Mouse (Mus musculus): ENCODE data around the gene Tbkbp1.

Gene Tbkbp1

DNA sequence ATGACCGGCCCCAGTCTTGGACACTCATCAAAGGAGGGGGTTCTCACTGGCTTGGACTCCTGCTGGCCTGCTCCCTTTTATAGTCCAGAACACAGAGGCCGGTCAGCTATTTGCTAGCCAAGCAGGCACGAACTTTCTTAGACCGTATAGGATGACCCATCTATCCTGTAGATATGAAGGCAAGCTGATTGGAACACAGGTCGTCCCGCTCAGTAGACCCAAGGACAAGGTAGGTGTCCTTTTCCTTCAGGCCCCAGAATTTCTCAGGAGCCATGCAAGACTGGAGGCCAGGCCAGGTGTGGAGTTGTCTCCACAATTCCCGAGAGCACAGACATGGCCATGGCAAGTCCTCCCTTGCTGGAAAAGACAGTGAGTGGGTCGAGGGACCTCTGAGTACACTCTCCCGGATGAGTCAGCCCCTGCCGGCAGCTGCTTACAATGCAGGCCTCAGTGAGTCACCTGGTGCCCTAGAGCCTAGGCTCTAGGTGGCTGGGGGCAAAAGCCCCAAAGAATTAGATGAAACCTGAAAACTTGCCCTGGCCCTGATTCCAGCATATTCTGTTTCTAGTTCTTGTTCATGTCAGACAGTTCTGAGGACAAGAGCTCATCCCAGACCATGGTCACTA lies 1.5 kb upstream of the Tbkbp1 start:
- DNase-seq, result peak; percentile 46 to 66

DNA sequence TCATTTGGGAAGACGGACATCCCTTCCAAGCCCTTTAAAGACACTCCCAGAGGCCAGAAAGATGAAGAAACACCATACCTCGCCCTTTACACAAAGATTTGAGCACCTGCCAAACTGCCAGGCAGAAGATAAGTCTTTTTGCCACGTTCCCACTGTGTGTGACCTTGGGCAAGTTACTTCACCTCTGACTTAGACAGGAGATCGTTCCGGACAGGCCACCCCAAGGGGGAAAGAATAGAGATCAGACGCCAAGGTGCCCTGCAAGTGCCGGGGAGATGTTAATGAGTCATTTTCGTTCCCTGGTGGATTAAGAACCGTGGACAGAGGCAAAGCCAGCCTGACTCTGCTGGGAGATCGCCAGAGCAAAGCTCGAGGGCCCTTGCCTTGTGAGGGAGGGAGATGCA lies 730 bp upstream of the Tbkbp1 start:
- DNase-seq, result peak; percentile 65 to 72

DNA sequence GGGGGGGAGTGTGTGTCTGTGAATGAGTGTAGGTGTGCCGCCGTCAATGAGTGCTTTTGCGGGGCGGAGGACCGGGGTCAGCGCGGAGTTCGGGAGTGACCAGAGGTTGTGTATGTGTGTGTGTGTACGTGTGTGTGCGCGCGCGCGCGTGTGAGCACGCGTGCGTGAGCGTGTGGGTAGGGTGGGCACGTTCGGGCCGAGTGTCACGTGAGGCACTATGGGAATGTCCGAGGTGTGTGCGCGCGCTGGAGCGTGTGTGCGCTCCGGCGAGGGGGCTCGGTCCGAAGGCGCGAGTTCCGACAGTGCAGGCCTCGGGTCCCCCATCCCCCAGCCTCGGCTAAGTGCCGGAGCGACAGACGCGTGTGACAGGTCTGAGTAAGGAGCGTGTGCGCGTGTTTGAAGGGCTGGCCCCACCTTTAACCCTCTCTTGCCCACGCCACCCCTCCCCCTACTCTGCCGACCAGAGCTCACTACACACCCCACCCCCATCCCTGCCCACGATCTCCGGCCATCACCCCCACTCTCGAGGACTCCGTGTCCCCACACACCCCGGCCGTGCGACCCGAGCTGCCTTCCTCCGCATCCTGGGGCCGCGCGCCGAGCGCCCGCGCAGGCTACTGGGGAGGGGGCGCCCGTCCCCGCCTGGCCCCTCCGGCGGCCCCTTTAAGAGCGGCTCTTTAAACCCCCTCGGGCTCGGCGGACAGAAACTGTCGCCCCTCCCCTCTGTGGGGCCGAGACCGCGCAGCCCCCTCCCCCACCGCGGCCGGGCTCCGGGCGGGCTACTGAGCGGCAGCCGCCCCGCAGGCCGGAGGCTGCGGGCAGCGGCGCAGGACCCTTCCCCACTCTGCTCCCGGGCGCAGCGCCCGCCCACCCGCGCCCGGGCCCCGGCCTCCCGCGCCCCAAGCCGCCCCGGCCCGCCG lies 624 bp downstream of the Tbkbp1 start:
- DNase-seq, result peak; percentile 92 to 95

DNA sequence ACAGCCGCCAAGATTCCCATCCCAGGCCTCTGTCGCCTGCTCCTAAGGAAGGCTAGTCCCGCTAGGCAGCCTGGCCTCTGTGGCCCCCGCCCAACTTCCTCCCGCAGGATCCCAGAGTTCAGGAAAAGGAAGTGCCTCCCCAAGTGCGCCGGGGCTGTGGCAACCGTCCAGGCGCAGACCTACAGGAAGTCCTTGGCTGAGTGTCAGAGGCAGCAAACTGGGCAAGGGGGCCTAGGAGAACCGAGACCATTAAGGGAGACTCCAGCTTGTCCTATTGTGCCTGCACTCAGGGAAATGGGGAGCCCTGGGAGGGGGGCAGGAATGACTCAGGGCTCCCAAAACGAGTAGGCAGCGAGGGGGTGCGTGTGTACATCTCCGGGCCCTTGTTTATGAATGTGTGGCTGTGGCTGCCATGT lies 1.3 kb downstream of the Tbkbp1 start:
- peak; percentile 83 to 84 for DNase-seq

DNA sequence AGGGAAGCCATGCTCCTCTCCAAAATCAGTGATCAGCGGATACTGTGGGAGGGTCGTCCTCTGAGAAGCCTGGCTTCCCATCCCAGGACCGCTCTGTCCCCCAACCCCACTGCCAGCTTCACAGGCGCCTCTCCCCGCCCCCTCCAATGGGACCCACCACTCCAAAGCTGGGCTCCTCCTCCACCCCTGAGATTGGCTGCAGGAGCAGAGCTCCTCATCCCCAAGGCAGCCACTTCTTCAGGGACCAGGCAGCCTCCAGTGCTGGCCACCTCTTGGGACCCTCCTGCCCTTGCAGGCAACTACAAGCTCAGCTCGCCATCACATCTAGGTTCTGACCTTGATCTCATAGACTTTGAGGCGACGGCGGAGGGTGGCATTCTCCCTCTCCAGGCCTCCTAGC lies 2.3 kb downstream of the Tbkbp1 start:
- no peak for DNase-seq

DNA sequence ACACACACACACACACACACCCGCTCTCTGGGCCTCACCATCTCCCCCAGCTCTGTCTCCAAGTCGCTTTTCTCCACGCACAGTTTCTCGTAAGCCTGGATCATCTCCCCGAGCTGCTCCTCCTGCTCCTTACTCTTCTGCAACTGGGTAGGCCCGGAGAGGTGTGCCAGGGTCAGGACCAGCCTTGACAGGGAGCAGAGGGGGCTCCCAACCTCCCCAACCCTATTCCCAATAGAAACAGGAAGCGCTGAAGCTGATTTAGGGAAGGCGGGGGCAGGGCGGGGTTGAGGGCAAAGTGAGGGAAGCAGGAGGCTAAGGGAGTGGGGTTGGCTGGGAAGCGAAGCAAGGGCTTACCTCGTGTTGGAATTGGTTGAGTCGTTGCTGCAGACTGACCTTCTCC lies 2.7 kb downstream of the Tbkbp1 start:
- DNase-seq, result no peak

DNA sequence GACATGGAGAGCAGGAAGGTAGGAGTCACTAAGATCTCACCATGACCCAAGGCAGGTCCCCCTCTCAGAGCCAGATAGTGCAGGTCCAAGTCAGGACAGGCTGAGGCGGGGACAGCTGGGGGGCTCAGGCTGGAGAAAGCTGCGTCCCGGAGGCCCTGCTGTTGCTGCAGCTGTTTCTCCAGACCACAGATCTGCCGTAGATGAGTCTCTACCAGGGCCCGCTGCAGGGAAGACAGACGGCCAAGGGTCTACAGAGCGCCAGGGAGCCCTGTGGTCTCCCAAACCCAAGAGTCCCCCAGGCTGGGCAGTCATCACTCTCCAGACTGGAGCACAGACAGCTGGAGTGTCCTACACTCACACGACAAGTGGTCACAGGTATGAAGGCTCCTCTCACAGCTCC lies 4.0 kb downstream of the Tbkbp1 start:
- no peak for DNase-seq

DNA sequence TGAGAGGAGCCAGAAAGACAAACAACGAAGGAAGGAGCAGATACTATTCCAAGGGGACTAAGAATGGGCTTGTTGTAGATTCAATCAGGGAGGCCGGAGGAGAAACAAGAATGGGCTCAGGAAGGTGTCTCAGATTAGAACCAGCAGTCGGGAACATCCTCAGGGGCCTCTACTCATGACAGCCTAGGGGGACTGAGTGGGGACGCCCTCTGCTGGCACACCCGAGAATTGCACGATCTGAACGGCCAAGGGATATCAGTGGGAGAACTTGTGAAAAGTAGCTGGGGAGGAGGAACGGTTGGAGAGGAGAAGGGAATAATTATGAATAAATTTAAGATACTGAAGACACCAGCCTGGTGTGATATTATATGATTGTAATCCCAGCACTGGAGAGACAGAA lies 4.6 kb downstream of the Tbkbp1 start:
- DNase-seq, result peak; percentile 85 to 90

DNA sequence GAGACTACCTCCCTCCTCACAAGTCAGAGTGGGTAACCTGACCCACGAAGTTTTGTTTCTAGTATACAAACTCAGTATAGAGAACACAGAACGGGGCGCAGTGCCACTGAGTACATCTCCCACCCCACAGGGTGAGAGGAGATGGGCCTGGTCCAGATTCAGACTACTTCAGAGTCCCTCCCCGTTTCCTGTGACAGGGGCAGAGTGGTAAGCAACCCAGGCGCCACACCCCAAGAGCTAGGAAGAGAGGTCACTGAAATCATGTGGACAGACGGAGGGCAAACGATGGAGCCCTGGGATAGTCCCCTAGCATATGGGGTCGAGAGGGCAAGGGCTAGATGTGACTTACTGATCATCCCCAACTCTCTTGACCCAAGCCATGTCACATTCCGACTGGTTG lies 5.3 kb downstream of the Tbkbp1 start:
- no peak for DNase-seq

DNA sequence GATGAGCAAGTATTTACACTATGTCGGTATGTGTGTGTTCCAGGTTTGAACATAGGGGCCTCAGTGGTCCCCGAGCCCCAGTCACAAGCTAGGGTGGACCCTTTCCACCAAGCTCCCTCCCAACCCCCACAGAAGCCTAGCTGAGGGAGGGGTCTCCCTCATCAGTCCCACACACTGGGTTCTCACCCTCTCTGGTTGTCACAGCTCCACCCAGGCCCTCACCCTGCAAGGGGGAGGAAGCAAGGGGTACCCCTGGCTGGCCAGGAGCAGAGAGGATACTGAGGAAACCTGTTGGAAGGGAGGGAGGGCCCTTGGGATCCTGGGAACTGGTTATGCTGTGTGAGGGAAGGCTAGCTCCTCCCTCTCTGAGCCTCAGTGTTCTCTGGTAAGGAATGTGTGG lies 6.0 kb downstream of the Tbkbp1 start:
- DNase-seq, result no peak

DNA sequence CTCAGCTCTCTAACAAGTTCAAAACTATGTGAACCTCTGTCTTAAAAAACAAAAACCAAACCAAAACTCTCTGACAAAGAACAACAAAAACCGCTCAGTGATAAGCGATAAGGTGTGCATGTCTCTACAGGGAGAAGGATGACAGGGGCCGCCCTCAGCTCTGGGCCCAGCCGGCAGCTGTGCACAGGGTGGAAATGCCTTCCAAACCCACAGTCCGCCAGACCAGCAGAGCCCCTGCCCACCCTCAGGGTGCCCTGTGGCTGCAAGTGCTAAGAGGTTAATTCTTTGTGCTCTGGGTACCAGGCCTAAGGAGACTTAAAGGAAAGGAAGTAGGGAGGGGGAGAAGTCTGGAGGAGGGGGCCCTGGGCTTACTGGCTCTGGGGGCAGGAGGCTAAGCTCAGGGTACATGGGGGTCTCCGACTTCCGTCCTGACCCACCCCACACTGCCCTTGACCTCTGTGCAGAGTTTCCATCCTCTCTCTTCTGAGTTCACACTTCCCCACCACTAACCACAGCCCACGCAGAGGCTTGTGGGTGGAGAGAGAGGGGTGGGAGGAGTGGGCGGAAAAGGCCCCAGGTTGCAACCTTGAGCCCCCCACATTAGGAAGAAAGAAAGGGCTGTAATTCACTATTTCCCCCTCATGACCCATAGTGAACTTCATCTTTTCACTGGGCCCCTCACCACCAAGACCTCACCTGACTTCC lies 7.9 kb downstream of the Tbkbp1 start:
- DNase-seq, result no peak

DNA sequence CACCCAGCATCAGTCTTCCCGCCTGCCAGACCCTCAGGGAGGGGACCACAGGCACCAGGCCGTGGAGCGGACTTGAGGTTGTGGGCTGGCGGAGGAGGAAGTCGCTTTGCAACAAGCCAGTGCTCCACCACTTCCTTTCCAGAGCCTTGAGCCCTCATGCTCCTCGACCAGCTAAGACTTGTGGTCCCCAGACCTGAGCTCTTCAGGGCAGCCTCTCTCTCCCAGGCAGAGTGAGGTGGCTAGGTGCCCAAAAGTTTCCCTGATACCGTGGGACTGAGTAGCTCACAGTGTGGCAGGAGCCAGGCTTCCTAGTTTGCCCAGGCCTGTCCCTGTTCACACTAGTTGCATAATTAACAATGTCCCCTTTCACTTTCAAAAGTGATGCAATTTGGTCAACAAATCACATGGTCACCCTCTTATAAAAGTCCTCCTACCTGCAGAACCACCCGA lies 9.1 kb downstream of the Tbkbp1 start:
- DNase-seq, result no peak

DNA sequence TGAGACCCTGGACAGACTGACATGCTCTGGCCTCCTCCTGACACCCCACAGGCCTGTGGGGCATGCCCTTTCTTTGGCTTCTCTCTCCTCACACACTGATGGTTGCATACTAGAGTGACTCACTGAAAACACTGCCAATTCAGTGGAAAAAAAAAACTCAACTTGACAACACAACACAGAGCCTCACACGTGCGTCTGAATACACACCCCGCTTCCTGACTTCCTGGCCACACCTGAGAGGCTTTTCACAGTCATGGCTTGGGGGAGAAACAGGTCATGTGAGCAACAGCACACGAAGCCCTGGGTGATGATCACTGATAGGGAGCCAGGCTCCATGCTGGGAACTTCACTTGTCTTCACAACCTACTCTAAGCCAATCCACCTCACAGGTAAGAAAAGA lies 10.5 kb downstream of the Tbkbp1 start:
- DNase-seq, result no peak

DNA sequence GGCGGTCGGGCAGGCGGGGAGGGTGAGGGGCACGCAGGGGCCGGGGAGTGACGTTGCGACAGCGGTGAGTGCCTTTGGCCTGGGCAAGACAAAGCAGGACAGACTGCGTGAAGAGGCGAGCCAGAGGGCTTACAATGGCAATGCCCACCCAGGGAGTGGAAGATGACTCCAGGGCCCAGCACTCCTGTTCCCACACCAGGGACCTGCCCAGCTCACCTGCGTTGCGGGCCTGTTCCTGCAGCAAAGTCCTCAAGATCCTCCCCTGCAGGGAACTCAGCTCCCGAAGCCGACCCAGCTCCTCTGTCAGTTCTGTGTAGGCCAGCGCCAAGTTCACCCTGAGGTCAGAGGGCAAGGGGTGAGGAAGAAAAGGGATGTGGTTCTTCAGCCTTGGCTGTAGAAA lies 12.0 kb downstream of the Tbkbp1 start:
- DNase-seq, result no peak

DNA sequence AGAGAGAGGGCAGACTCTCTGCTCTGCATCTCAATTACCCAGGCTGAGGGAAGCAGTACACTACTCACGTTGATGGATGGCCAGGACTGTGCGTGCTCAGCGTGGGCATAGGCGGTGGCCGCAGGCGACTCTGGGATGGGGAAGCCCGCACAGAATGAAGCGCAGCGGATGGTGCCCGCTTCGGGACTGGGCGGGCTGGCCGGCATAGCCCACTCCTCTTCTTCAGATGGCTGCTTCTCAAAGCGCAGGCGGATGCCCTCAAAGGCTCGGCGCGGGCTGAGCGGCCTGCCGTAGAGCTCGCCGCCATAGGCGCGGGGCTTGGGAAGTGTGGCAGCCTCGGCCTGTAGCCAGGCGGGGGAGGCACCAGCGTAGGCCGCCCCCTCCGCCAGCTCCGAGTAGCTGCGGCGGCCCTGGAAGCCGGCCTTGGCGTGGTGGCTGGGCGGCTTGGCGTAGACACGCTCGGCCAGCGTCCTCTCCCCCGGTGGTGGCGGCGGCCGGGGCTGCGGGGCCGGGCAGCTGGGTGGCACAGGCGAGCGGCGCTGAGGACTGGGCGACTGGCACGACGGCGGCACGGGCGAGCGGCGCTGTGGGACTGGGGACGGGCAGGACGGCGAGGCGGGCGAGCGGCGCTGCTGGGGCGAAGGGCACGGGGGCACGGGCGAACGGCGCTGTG lies 12.6 kb downstream of the Tbkbp1 start:
- peak; percentile 70 to 72 for DNase-seq

DNA sequence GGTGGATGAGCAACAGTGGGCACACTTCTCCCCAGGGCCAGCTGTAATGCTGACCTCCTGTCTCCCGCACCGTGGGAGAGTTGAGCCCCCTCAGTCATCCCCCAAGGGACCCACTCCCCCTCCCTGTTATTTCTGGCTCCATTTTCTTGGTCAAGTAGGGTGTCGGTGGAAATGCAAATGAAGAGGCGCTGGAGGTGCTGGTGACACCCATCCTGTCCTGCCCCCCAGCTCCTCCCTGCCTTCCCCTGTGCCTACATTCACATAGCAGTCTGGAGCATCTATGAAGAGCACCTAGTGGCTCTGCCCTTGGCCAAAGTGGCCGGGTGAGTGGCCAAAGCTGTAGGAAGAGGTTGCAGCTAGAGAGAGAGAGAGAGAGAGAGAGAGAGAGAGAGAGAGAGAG lies 18.0 kb downstream of the Tbkbp1 start:
- DNase-seq, result no peak

DNA sequence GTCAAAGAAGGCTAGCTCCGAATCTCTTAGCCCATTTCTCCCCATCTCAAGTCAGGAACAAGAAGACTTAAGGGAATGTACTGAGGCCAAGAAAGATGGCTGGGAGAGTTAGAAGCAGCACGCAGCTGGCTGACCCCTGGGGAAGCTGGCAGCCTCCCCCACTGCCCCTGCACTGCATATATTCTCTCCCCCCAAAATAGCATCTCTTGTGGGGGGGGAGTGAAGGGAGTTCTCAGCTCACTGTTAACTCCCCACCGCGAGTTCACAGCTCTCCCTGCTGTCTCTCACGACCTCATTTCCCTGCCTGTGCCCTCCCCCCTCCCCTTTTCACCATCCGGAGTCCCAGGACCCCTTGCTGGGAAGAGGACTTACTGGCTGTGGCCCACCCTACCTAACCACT lies 19.1 kb downstream of the Tbkbp1 start:
- DNase-seq, result no peak

DNA sequence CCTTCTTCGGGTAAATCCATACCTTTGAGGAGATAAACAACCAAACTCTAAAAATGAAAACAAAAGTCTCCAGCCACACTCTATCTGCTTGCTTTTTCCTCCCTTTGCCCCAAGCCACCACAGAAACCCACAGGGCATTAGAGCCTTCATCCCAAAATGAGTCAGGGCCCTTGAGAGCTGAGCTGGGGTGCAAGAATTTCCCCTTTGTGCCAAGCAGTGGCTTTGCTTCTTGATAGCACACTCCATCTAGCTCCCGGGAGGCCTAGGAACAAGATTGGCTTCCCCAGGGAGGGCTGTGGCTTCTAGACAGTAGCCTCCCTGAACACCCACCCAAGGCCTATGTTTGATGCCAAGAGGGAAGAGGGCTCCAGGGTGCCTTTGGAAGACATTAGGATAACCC lies 19.6 kb downstream of the Tbkbp1 start:
- DNase-seq, result no peak

DNA sequence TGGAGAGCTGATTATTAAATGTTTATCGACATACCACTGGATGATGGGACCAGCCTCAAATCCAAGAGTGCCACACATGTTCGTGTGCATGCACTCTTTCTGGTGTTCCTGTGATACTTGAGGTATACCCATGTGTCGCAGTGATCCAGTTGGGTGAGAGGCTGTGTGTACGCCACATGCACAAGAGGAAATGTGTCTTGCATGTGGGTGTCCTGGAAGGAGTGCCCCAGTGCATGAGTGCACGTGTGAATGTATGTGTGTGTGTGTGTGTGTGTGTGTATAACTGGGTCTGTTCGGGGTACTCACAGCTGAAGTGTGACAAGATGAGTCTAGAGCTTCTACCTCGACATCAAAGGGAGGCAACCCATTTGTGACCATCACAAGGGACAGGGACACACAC lies 21.0 kb downstream of the Tbkbp1 start:
- no peak for DNase-seq

DNA sequence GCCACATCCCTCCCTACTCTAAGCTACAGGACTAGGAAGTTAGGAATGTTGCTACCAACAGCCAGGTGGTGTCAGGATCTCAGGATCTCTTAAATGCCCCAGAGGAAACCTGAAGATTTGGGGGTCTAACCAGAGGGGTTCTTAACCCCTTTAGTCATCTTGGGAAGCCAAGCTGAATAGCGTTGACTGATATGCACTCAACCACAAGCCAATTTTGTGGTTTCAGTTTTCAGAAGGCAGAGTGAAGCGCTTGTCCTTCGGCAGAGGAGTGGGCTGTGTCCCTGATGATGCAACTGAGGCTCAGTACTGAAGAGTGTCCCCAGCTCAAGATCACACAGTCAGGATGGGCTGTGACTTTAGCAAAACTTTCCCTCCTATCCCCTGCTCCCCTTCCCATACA lies 22.3 kb downstream of the Tbkbp1 start:
- DNase-seq, result no peak

DNA sequence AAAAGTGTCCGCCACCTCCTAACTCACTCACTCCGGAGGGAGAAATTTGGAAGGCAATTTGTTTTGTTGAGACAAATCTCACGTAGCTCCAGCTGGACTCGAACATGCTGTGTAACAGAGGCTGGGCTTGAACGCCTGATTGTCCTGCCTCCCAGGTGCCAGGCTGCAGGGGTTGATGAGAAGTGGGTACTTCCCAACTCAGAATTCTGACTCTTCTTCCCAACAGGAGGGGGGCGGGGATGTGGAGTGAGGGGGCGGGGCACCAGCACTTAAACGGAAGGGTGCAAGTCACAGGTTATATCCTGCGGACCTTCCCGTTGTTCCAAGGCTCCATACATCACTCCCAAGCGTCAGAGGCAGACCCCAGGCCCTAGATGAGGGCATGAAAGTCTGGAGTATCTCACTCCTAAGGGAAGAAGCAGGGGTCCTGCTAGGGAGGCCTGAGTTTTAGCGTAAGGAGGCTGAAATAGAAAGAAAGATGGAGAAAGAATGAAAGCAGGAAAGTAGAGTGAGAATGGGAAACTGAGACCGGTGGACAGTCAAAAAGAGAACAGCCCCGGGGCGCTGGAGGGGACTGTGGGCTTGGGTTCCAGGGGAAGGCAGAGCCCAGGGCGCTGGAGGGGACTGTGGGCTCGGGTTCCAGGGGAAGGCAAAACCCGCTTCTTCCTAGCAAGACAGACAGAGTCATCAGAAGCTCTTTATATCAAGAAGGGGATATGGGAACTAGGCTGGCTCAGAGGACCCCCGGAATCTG lies 23.6 kb downstream of the Tbkbp1 start:
- no peak for DNase-seq

Measured in cerebellum, postnatal 14 days (tissue).